In genomic region chr5:101667263-101667990, GRCm38 (mm10) we compare ENCODE assay signal across 21 mouse cellular contexts. TPM values are rescaled to one million over a fixed set of nuclear protein-coding genes. Genes with fewer than 3 reads are reported as not detected.
DNase-seq lines count a peak whose midpoint lies in the region; ATAC-seq lines count a peak whose summit lies in the region.
"Had no signal": no experiment of that assay in that cellular context is flagged by ENCODE, and none has a peak within 500 bp of the region (broad histone marks: within the 10 kb centered on the region; RNA-seq: fewer than 3 reads in every experiment).

No protein-coding gene starts in this region.

- peak overlapping the region; percentile 4; the same call in 1 of the 2 replicates for H3K4me3 ChIP-seq in kidney, embryonic 14.5 days (ENCODE audit: low read length)
- peak overlapping the region; percentile 23; the same call in 1 of the 2 replicates for H3K4me3 ChIP-seq in embryonic facial prominence, embryonic 10.5 days
- H3K4me3 ChIP-seq in hindbrain, embryonic 14.5 days (replicated peaks; ENCODE audit: low read length), result peak overlapping the region; percentile 0; the same call in 1 of the 2 replicates
- H3K4me3 ChIP-seq in neural tube, embryonic 13.5 days, result peak overlapping the region; percentile 14
- H3K4me3 ChIP-seq: erythroblast, embryonic 14.5 days; limb, embryonic 12.5 days; liver, embryonic 15.5 days; megakaryocyte, embryonic 14.5 days had no signal

- peaks cover 77% of the 10 kb centered on the region for H3K27me3 ChIP-seq in kidney, embryonic 14.5 days (ENCODE audit: control insufficient read depth, insufficient read depth, low read length)
- H3K27me3 ChIP-seq in embryonic facial prominence, embryonic 10.5 days (replicated peaks; ENCODE audit: low read depth, poor library complexity, severe bottlenecking), result peaks cover 84% of the 10 kb centered on the region
- peaks cover 84% of the 10 kb centered on the region for H3K27me3 ChIP-seq in hindbrain, embryonic 14.5 days (ENCODE audit: control insufficient read depth, insufficient read depth, low read length)
- H3K27me3 ChIP-seq in neural tube, embryonic 13.5 days, result peaks cover 94% of the 10 kb centered on the region

- H3K4me2 ChIP-seq in kidney, embryonic 14.5 days (replicated peaks; ENCODE audit: low read depth, low read length), result no peak overlapping the region
- H3K4me2 ChIP-seq in hindbrain, embryonic 14.5 days (replicated peaks), result peak overlapping the region; percentile 27
- H3K4me2 ChIP-seq in neural tube, embryonic 13.5 days, result peak overlapping the region; percentile 50
- H3K4me2 ChIP-seq: limb, embryonic 12.5 days; liver, embryonic 15.5 days had no signal

- no peaks in the 10 kb centered on the region for H3K9me3 ChIP-seq in kidney, embryonic 14.5 days (ENCODE audit: control insufficient read depth, low read length)
- H3K9me3 ChIP-seq in embryonic facial prominence, embryonic 10.5 days, result no peaks in the 10 kb centered on the region
- no peaks in the 10 kb centered on the region for H3K9me3 ChIP-seq in hindbrain, embryonic 14.5 days (ENCODE audit: control insufficient read depth, low read length)
- no peaks in the 10 kb centered on the region for H3K9me3 ChIP-seq in neural tube, embryonic 13.5 days
- H3K9me3 ChIP-seq: limb, embryonic 12.5 days; liver, embryonic 15.5 days had no signal

- no peak overlapping the region for H3K27ac ChIP-seq in kidney, embryonic 14.5 days (ENCODE audit: low read depth, low read length)
- no peak overlapping the region for H3K27ac ChIP-seq in embryonic facial prominence, embryonic 10.5 days (replicated peaks)
- H3K27ac ChIP-seq in hindbrain, embryonic 14.5 days, result no peak overlapping the region
- H3K27ac ChIP-seq in neural tube, embryonic 13.5 days (replicated peaks), result no peak overlapping the region
- H3K27ac ChIP-seq: limb, embryonic 12.5 days; liver, embryonic 15.5 days had no signal

- WGBS in kidney, embryonic 14.5 days, result under 1% methylated on average over 19 of the region's 19 CpGs
- WGBS in embryonic facial prominence, embryonic 10.5 days, result 1% methylated on average over 19 of the region's 19 CpGs
- WGBS in hindbrain, embryonic 14.5 days, result 2% methylated on average over 19 of the region's 19 CpGs
- WGBS in neural tube, embryonic 13.5 days, result 2% methylated on average over 19 of the region's 19 CpGs

- intact Hi-C loops in heart, postnatal 10 days (cut with DNase I), result loop anchor here (5.0 kb wide), 2 partner anchors 300 to 840 kb away; no protein-coding TSS in a partner anchor

- H3K9ac ChIP-seq in kidney, embryonic 14.5 days (ENCODE audit: low read depth, low read length), result no peak overlapping the region
- H3K9ac ChIP-seq in hindbrain, embryonic 14.5 days, result 0 out of 2 replicates have a peak overlapping the region, but pooled peaks have one; percentile 5
- H3K9ac ChIP-seq in neural tube, embryonic 13.5 days, result no peak overlapping the region; the same call in 1 of the 2 replicates
- H3K9ac ChIP-seq: limb, embryonic 12.5 days; liver, embryonic 15.5 days had no signal

- no peak for ATAC-seq in kidney, embryonic 14.5 days (ENCODE audit: low FRiP score, low TSS enrichment)
- no peak for ATAC-seq in hindbrain, embryonic 14.5 days (ENCODE audit: low FRiP score)
- ATAC-seq in neural tube, embryonic 13.5 days (ENCODE audit: low read depth), result no peak

- H3K36me3 ChIP-seq in kidney, embryonic 14.5 days (ENCODE audit: control insufficient read depth, insufficient read depth, low read length), result no peaks in the 10 kb centered on the region
- H3K36me3 ChIP-seq in embryonic facial prominence, embryonic 10.5 days (replicated peaks), result no peaks in the 10 kb centered on the region
- H3K36me3 ChIP-seq in hindbrain, embryonic 14.5 days (replicated peaks; ENCODE audit: control insufficient read depth, insufficient read depth), result no peaks in the 10 kb centered on the region
- H3K36me3 ChIP-seq in neural tube, embryonic 13.5 days, result no peaks in the 10 kb centered on the region
- H3K36me3 ChIP-seq: limb, embryonic 12.5 days; liver, embryonic 15.5 days had no signal

- no peak for DNase-seq in kidney, postnatal 25 days
- peak; percentile 35 for DNase-seq in embryonic facial prominence, embryonic 10.5 days (ENCODE audit: low spot score)
- DNase-seq in hindbrain, embryonic 14.5 days (ENCODE audit: low spot score), result no peak
- DNase-seq in layer of hippocampus, postnatal 14 days (ENCODE audit: low spot score in 2 of 2), result no peak
- DNase-seq in heart, postnatal 10 days, result no peak
- DNase-seq: adrenal gland, adult 8-10 months; cerebellum, adult 18-20 months; gastrocnemius, postnatal 14 days; heart, postnatal 14 days; kidney, adult 11 months; kidney, postnatal 14 days; lung, postnatal 10 days; right cerebral cortex, adult 18-20 months; spleen, adult 18-20 months had no signal

- H3K4me1 ChIP-seq in kidney, embryonic 14.5 days (ENCODE audit: control insufficient read depth, insufficient read depth, low read length), result peaks cover 25% of the 10 kb centered on the region
- peaks cover 28% of the 10 kb centered on the region for H3K4me1 ChIP-seq in embryonic facial prominence, embryonic 10.5 days
- H3K4me1 ChIP-seq in hindbrain, embryonic 14.5 days (replicated peaks; ENCODE audit: control insufficient read depth, insufficient read depth, low read length), result no peaks in the 10 kb centered on the region; the same call in 1 of the 2 replicates
- peaks cover 20% of the 10 kb centered on the region for H3K4me1 ChIP-seq in neural tube, embryonic 13.5 days (replicated peaks)

RNA-seq across cellular contexts. Expression of gene Nkx6-1, which starts 2.6 kb away (rescaled TPM):
- polyA plus RNA-seq in kidney, embryonic 14.5 days (2014; fragmentation: Nextera tagmentation; extraction: Ambion mirVana), result 0.70 and 0.86 TPM in 2 replicates
- polyA plus RNA-seq in embryonic facial prominence, embryonic 10.5 days (2016; fragmentation: Nextera tagmentation; extraction: Ambion mirVana), result 0.87 and 4.2 TPM in 2 replicates
- 8.0 and 8.9 TPM in 2 replicates for polyA plus RNA-seq in hindbrain, embryonic 14.5 days (2014; fragmentation: Nextera tagmentation; extraction: Ambion mirVana)
- 7.6 and 7.7 TPM in 2 replicates for polyA plus RNA-seq in neural tube, embryonic 13.5 days (2015; fragmentation: Nextera tagmentation; extraction: Ambion mirVana)
- under 1 TPM; 0.48 to 0.60 TPM for total RNA-seq in layer of hippocampus, postnatal 14 days (2021)
- under 1 TPM; 0.10 to 0.12 TPM for total RNA-seq in heart, postnatal 10 days (2021)
- total RNA-seq: gastrocnemius, postnatal 14 days; MEL had no signal
- polyA plus RNA-seq: erythroblast, embryonic 14.5 days; limb, embryonic 12.5 days; liver, embryonic 15.5 days had no signal
